Mouse (Mus musculus) neural tube, embryonic 14.5 days (tissue): ENCODE results near the gene Hoxd9. TPM values are rescaled to one million over a fixed set of nuclear protein-coding genes. Genes with fewer than 3 reads are reported as not detected.

Experiments used
- ATAC-seq: fragments of 200-750 bp; cut with Nextera tagmentation; 2 replicates; pipeline ENCODE4 v1.8.0; 2017; ENCODE audit warnings: low read depth, mild to moderate bottlenecking, moderate TSS enrichment, moderate library complexity
- H3K27ac ChIP-seq: fragments of 300-500 bp; sonication (generic); 2 replicates; pipeline ENCODE4 v1.5.1; 2014; ENCODE audit warnings: low read depth, mild to moderate bottlenecking, control low read depth, low read length, moderate library complexity, mixed read lengths
- H3K27me3 ChIP-seq: fragments of 300-500 bp; sonication (generic); 2 replicates; pipeline ENCODE4 v1.6.1; 2014; ENCODE audit warnings: low read length; ENCODE audit not compliant: control insufficient read depth, insufficient read depth
- H3K36me3 ChIP-seq: fragments of 300-500 bp; sonication (generic); 2 replicates; pipeline ENCODE4 v1.6.1; 2014; ENCODE audit warnings: low read length, mixed read lengths; ENCODE audit not compliant: control insufficient read depth, insufficient read depth
- H3K4me1 ChIP-seq: fragments of 300-500 bp; sonication (generic); 2 replicates; pipeline ENCODE4 v1.6.1; 2014; ENCODE audit warnings: low read length; ENCODE audit not compliant: control insufficient read depth, insufficient read depth
- H3K4me2 ChIP-seq: fragments of 300-500 bp; sonication (generic); 2 replicates; pipeline ENCODE4 v1.6.1; 2014; ENCODE audit warnings: mild to moderate bottlenecking, low read depth, low read length, control low read depth
- H3K4me3 ChIP-seq: fragments of 300-500 bp; sonication (generic); 2 replicates; pipeline ENCODE4 v1.5.1; 2014; ENCODE audit warnings: low read depth, low read length, control low read depth, mixed read lengths
- H3K9ac ChIP-seq: fragments of 300-500 bp; sonication (generic); replicated peaks from 2 replicates; pipeline ENCODE4 v1.6.1; 2014; ENCODE audit warnings: low read depth, mild to moderate bottlenecking, control low read depth, low read length, mixed read lengths
- H3K9me3 ChIP-seq: fragments of 300-500 bp; sonication (generic); 2 replicates; pipeline ENCODE4 v1.6.1; 2016; ENCODE audit warnings: low read length; ENCODE audit not compliant: control insufficient read depth
- WGBS: fragments of 180-500 bp; shearing (Covaris S2); extraction: QIAGEN DNeasy Blood & Tissue Kit; methylation state at CpG from one replicate; pipeline ENCODE4 v1.1.7; 2014; 5-methylcytosine and 5-hydroxymethylcytosine counted together
- polyA plus RNA-seq: library from polyadenylated mRNA; unstranded; fragments of >200 nt; fragmentation: Nextera tagmentation; extraction: Ambion mirVana; gene quantifications from 2 replicates; pipeline ENCODE4 v1.2.1, GENCODE M21; 2014

Gene Hoxd9
- polyA plus RNA-seq, 1 experiment from 2014 or later: 37.4 TPM

DNA sequence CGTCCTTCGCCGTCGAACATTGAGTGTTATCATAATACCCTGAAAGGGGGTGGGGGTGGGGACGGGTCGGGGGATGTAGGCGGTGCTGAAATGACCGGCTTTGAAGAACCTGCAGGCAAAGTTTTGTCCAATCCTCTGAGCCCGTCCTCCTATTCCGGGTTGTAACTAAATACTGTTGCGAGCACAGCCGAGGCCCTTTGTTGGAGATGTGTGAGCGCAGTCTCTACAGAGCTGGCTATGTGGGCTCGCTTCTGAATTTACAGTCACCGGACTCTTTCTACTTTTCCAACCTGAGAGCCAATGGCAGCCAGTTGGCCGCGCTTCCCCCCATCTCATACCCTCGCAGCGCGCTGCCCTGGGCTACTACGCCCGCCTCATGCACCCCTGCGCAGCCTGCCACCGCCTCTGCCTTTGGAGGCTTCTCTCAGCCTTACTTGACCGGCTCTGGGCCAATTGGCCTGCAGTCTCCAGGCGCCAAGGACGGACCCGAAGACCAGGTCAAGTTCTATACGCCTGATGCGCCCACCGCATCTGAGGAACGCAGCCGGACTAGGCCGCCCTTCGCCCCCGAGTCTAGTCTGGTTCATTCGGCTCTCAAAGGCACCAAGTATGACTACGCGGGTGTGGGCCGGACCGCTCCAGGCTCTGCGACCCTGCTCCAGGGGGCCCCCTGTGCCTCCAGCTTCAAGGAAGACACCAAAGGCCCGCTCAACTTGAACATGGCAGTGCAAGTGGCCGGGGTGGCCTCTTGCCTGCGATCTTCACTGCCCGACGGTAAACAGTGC is 22.5 kb upstream of the Hoxd9 start, which contains the start of gene Hoxd12:
Gene Hoxd12 (plus strand): TSS at position 133 of the 785 bp plus-strand sequence.
- Histone ChIP-seq H3K4me2 (peak within 1 kb of the TSS; percentile 8; the same call in 1 of the 2 replicates), H3K27me3 (peaks cover 70% of the 10 kb centered on the region), H3K4me3 (no peak within 1 kb of the TSS), H3K36me3 (no peaks in the 10 kb centered on the region), H3K9ac (no peak within 1 kb of the TSS), H3K27ac (no peak within 1 kb of the TSS), H3K4me1 (0 out of 2 replicates have a peak, but pooled peaks cover 6% of the 10 kb centered on the region), H3K9me3 (no peaks in the 10 kb centered on the region)
- ATAC-seq: no peak
- 3% methylated on average over 47 of the region's 47 CpGs for WGBS

DNA sequence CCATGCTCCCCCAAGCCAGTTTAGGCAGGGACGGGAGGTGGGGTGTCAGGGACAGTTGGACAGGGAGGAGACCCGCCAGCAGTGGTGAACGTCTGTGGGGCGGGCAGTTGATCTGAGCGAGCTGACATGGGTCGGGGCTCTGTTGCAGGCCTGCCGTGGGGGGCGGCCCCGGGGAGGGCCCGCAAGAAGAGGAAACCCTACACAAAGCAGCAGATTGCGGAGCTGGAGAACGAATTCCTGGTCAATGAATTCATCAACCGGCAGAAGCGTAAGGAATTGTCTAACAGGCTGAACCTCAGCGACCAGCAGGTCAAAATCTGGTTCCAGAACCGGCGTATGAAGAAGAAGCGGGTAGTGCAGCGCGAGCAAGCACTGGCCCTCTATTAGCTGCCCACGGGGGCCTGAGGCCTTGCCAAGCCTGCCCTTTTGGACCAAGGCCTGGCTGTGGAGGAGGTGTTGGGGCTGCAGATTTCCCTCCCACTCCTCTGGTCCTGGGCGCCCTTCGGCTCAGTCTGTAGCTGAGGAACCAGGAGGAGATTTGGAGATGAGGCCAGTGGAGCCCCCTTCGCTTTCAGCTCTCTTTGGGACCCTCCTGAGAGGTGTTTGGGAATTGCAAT is 21.8 kb upstream of the Hoxd9 start:
- no peaks in the 10 kb centered on the region for H3K9me3 ChIP-seq
- H3K4me1 ChIP-seq: 0 out of 2 replicates have a peak, but pooled peaks cover 6% of the 10 kb centered on the region
- H3K4me2 ChIP-seq: peak overlapping the region; percentile 8; the same call in 1 of the 2 replicates
- no peak overlapping the region for H3K27ac ChIP-seq
- no peak for ATAC-seq
- H3K36me3 ChIP-seq: no peaks in the 10 kb centered on the region
- 4% methylated on average over 24 of the region's 24 CpGs for WGBS
- peaks cover 68% of the 10 kb centered on the region for H3K27me3 ChIP-seq
- no peak overlapping the region for H3K4me3 ChIP-seq
- H3K9ac ChIP-seq: no peak overlapping the region

DNA sequence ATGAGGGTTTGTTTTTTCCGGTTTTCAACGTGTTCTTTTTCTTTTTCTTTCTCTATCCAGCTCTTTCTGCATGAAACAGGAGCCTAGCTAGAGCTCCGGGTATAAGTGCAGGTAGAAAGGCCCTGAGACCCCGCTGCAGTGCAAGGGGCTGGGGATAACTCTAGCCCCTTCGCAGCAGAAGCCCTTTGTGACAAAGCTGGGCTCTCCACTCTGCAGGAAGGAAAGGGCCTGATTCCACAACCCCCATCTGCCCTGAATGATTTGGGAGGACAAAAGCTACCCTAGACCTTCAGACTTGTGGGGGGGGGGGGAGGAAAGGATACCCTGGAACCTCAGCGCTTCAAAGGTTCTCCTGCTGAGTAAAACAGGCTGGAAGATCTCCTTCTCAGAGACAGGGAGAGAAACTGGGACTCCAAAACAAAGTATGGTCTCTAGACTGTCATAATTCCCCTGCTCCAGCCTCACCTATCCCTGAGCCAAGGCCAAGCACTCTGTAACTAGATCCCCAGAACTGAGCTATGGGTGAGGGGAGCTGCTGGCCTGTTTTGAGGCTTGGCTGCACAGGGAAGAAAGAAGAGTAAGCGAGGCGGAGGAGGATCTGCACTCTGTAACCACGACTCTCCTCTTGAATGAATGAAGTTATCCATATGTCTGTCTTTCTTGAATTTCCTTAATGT is 21.0 kb upstream of the Hoxd9 start:
- H3K9ac ChIP-seq: no peak overlapping the region
- H3K4me1 ChIP-seq: 0 out of 2 replicates have a peak, but pooled peaks cover 6% of the 10 kb centered on the region
- no peaks in the 10 kb centered on the region for H3K9me3 ChIP-seq
- WGBS: 4% methylated on average over 9 of the region's 9 CpGs
- no peak overlapping the region for H3K4me3 ChIP-seq
- no peak overlapping the region for H3K27ac ChIP-seq
- H3K27me3 ChIP-seq: peaks cover 64% of the 10 kb centered on the region
- H3K4me2 ChIP-seq: no peak overlapping the region
- no peak for ATAC-seq
- H3K36me3 ChIP-seq: no peaks in the 10 kb centered on the region

DNA sequence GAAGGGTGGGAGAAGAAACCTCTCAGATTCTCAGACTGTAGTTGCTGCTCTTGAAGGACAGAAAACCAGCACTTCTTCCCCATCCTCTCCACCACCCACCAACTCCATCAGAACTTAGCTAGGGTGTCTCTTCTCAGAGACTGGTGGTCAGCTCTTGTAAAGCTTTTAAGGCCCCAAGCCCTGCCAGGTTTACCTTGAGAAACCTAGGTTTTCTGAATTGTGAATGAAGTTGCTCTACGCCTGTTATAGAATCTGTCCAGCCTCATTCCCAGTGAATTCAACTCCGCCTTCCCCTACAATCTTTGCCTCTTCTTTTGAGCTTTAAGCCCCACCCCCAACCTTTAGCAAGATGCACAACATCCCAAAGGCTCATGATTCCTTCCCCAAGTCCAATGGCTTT is 20.4 kb upstream of the Hoxd9 start:
- 11% methylated on average over 2 of the region's 2 CpGs for WGBS
- Histone ChIP-seq H3K4me1 (0 out of 2 replicates have a peak, but pooled peaks cover 9% of the 10 kb centered on the region), H3K9ac (no peak overlapping the region), H3K4me3 (no peak overlapping the region), H3K36me3 (no peaks in the 10 kb centered on the region), H3K27ac (no peak overlapping the region), H3K27me3 (peaks cover 59% of the 10 kb centered on the region), H3K9me3 (no peaks in the 10 kb centered on the region), H3K4me2 (no peak overlapping the region)
- no peak for ATAC-seq

GRCm38 (mm10) chr2:74678891-74679595 is 18.5 kb upstream of the Hoxd9 start, which contains the start of gene Hoxd11:
Gene Hoxd11, plus strand, starts transcription at chr2:74679557.
- Histone ChIP-seq H3K4me3 (peak within 1 kb of the TSS; percentile 42), H3K9me3 (no peaks in the 10 kb centered on the region), H3K27ac (peak within 1 kb of the TSS; percentile 81), H3K9ac (peak within 1 kb of the TSS; percentile 39), H3K36me3 (no peaks in the 10 kb centered on the region), H3K27me3 (peaks cover 53% of the 10 kb centered on the region), H3K4me1 (0 out of 2 replicates have a peak, but pooled peaks cover 10% of the 10 kb centered on the region), H3K4me2 (peak within 1 kb of the TSS; percentile 42)
- WGBS: 3% methylated on average over 15 of the region's 15 CpGs
- ATAC-seq: no peak

DNA sequence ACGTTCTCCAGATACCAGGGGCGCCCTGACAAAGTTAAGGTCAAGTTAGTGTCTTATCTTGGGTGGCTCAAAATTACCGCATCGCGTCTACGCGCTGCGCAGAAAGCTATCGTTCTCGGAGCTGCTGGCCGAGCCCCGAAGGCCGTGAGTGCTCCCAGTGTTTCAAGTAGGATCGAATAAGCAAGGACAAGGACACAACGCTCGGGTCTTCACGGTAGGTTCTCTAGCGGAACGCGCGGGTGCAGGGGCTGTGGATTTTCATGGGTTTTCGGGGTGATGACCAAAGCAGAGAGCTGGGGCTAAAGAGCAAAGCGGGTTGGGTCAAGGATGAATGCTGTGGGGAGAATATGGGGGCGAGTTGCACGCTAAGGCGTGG is 17.9 kb upstream of the Hoxd9 start:
- H3K4me2 ChIP-seq: peak overlapping the region; percentile 42
- no peaks in the 10 kb centered on the region for H3K9me3 ChIP-seq
- H3K27me3 ChIP-seq: peaks cover 53% of the 10 kb centered on the region
- no peaks in the 10 kb centered on the region for H3K36me3 ChIP-seq
- H3K4me3 ChIP-seq: peak overlapping the region; percentile 42
- 0 out of 2 replicates have a peak, but pooled peaks cover 10% of the 10 kb centered on the region for H3K4me1 ChIP-seq
- H3K27ac ChIP-seq: peak overlapping the region; percentile 81
- peak overlapping the region; percentile 39 for H3K9ac ChIP-seq
- ATAC-seq: no peak
- WGBS: 1% methylated on average over 26 of the region's 26 CpGs

DNA sequence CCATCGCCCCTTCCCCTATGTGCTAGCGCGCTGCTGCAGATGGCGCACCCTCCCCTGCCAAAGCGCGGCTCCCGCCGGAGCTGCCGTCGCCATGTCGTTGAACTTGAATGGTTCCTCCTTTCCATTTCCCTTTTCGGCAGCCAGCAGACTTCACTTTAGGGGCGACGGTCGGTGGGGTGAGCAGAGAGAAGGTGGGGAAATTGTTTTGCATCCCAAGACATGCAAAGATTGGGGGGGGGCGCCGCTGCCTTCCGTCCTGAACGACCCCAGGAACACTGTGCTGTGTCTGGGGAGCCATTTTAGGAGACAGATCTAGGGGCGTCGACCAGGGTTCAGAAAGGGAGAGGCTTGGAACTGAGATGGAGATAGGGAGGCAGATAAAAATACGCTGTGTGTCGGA is 17.5 kb upstream of the Hoxd9 start:
- Histone ChIP-seq H3K36me3 (no peaks in the 10 kb centered on the region), H3K4me2 (peak overlapping the region; percentile 42), H3K27ac (peak overlapping the region; percentile 81), H3K4me1 (0 out of 2 replicates have a peak, but pooled peaks cover 10% of the 10 kb centered on the region), H3K9me3 (no peaks in the 10 kb centered on the region), H3K27me3 (peaks cover 53% of the 10 kb centered on the region), H3K4me3 (peak overlapping the region; percentile 42), H3K9ac (peak overlapping the region; percentile 39)
- 0% methylated on average over 23 of the region's 23 CpGs for WGBS
- ATAC-seq: no peak

DNA sequence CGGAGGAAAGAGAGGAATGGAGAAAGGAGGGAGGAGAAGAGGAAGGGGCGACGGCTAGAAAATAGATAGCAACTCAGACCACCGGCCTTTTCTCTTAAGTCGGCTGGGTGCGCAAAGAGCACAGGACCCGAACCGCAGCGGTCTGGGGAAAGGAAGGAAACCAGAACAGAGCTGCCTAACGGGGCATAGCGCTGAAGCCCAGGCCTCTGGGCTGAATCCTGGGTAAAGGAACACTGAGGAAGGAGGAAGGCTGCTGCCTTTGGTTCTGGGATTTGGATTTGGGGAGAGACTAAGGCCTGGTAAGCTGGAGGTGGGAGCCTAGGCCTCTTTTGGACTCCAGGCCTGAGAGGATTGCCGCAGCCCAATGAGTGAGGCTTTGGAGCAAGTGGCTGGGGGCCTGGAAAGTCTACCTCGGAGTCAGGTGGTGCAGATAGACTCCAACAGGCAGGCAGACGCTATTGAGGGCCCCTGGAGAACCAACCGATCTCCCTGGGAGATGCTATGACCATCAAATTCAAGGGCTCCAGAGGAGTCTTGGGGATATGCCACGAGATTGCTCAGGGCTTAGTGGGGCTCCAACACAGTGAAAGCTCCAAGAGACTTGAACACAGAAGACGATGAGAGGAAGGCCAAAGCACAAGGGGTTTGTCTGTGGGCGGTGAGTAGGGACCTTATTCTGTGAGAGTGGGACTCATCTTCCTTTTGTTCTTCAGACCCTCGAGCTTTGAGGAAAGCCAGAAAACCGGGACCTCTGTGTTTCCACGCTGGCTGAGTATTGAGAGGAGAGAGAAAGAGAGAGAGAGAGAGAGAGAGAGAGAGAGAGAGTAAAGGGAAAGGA is 16.7 kb upstream of the Hoxd9 start:
- 3% methylated on average over 21 of the region's 21 CpGs for WGBS
- H3K9ac ChIP-seq: peak overlapping the region; percentile 39; the same call in 1 of the 2 replicates
- peaks cover 59% of the 10 kb centered on the region for H3K27me3 ChIP-seq
- H3K9me3 ChIP-seq: no peaks in the 10 kb centered on the region
- peak overlapping the region; percentile 42 for H3K4me2 ChIP-seq
- peak overlapping the region; percentile 81 for H3K27ac ChIP-seq
- 0 out of 2 replicates have a peak, but pooled peaks cover 4% of the 10 kb centered on the region for H3K4me1 ChIP-seq
- peak overlapping the region; percentile 42; the same call in 1 of the 2 replicates for H3K4me3 ChIP-seq
- no peak for ATAC-seq
- no peaks in the 10 kb centered on the region for H3K36me3 ChIP-seq
